Mouse (Mus musculus) testis, adult 2 months (tissue): ENCODE measurements around the gene Gm42372.
A peak's percentile ranks its signal among the peaks of the same experiment; 100 is the strongest.

Experiments
- CTCF ChIP-seq: fragments of 200-500 bp; IDR thresholded peaks from 2 replicates; pipeline ENCODE4 v1.5.1; 2012; ENCODE audit warnings: low read depth, mild to moderate bottlenecking, inconsistent platforms, low read length, moderate library complexity; ENCODE audit not compliant: control insufficient read depth, insufficient read depth, insufficient replicate concordance
- POLR2A ChIP-seq: fragments of 200-500 bp; IDR thresholded peaks from 2 replicates; pipeline ENCODE4 v1.6.1; 2012; ENCODE audit warnings: low read depth, mild to moderate bottlenecking, inconsistent platforms, low read length, moderate library complexity; ENCODE audit not compliant: control insufficient read depth

DNA sequence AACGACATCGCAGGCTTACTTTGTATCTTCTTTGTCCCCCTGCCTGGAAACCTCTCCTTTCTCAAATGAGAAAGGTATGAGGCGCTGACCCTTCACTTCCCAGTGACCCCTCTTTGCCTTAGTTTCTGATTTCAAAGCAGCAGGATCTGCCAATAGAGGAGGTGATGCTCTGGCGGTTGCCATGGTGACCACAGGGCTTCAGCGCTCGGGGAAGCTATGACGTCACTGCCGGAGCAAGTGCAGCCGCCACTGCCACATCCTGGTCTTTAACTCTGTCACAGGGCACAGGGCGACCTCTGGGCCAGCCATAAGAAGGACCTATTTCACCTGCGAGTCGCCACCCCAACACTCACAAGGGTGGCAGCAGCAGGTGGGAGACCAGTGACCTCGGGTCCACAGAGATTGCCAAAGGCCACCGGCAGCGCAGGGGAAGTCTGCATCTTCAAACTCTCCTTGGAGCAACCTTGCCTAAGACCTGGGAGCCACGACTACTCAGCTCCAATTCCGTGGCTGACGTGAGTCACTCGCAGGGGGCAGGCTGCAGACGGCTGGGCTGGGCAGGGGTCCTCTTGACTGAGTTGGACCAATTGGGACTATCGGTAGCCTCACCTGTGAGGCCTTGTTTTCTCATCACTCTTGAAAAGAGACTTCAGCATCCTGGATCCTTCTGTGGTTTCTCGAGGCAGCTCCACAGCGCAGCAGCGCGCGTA is at the start of gene Gm42372:
- TF ChIP-seq POLR2A (peak; percentile 56; the same call in 1 of the 2 replicates), CTCF (no peak)
